Mouse (Mus musculus) kidney, postnatal 4 days (tissue): ENCODE data around the gene Lpar2.

ENCODE experiments used
- DNase-seq, 2 experiments: peaks; one replicate each; pipeline ENCODE4 v3.0.0; 2021; ENCODE audit warnings: mixed read lengths in 2 of 2

Gene Lpar2

GRCm38 (mm10) chr8:69808094-69808863 is 13.9 kb upstream of the Lpar2 start, which contains the start of gene Gmip:
Gmip (plus strand) TSS chr8:69808679.
- peak; percentile 88 to 92 for DNase-seq

- peak; percentile 39 to 56 for DNase-seq
Measured at GRCm38 (mm10) chr8:69808864-69809403, 13.3 kb upstream of the Lpar2 start.

GRCm38 (mm10) chr8:69809820-69810219 is 12.4 kb upstream of the Lpar2 start:
- no peak for DNase-seq

GRCm38 (mm10) chr8:69814881-69815280 is 7.3 kb upstream of the Lpar2 start:
- DNase-seq: no peak

- DNase-seq: no peak
Measured at GRCm38 (mm10) chr8:69815396-69815795, 6.8 kb upstream of the Lpar2 start.

- DNase-seq: peak; percentile 41 to 61
Measured at GRCm38 (mm10) chr8:69820466-69820865, 1.8 kb upstream of the Lpar2 start.

- DNase-seq: peak; percentile 70 to 81
Measured at GRCm38 (mm10) chr8:69821971-69822385, 251 bp upstream of the Lpar2 start.

- DNase-seq: peak in 1 of 2 experiments; percentile 35
Measured at GRCm38 (mm10) chr8:69826371-69826770, 4.1 kb downstream of the Lpar2 start.

GRCm38 (mm10) chr8:69832298-69832853 is 10.1 kb downstream of the Lpar2 start, which contains the start of gene Pbx4:
Pbx4 (plus strand) TSS chr8:69832491.
- DNase-seq: peak; percentile 89 to 93

- DNase-seq: peak in 1 of 2 experiments; percentile 52
Measured at GRCm38 (mm10) chr8:69837057-69837682, 14.9 kb downstream of the Lpar2 start.

GRCm38 (mm10) chr8:69847167-69848065 is 25.2 kb downstream of the Lpar2 start:
- DNase-seq: no peak

GRCm38 (mm10) chr8:69848951-69849350 is 26.7 kb downstream of the Lpar2 start:
- no peak for DNase-seq

GRCm38 (mm10) chr8:69849899-69850298 is 27.7 kb downstream of the Lpar2 start:
- DNase-seq: peak in 1 of 2 experiments; percentile 19

- no peak for DNase-seq
Measured at GRCm38 (mm10) chr8:69850926-69851506, 28.8 kb downstream of the Lpar2 start.

GRCm38 (mm10) chr8:69853869-69854268 is 31.6 kb downstream of the Lpar2 start:
- DNase-seq: no peak

- peak in 1 of 2 experiments; percentile 25 for DNase-seq
Measured at GRCm38 (mm10) chr8:69860807-69861206, 38.6 kb downstream of the Lpar2 start.

- DNase-seq: no peak
Measured at GRCm38 (mm10) chr8:69861251-69861650, 39.0 kb downstream of the Lpar2 start.

- DNase-seq: no peak
Measured at GRCm38 (mm10) chr8:69863387-69864020, 41.3 kb downstream of the Lpar2 start.

GRCm38 (mm10) chr8:69864180-69864579 is 42.0 kb downstream of the Lpar2 start:
- no peak for DNase-seq

GRCm38 (mm10) chr8:69867696-69868326 is 45.6 kb downstream of the Lpar2 start:
- no peak for DNase-seq
